Mouse (Mus musculus): ENCODE measurements around the gene Exosc10. TPM values are rescaled to one million over a fixed set of nuclear protein-coding genes. Genes with fewer than 3 reads are reported as not detected.

The Exosc10 gene
- polyA plus RNA-seq, 1 experiment: 53.7 TPM

GRCm38 (mm10) chr4:148549106-148549505, 9.1 kb upstream of the Exosc10 start:
- no peak overlapping the region for H3ac ChIP-seq (ENCODE audit: control insufficient read depth, insufficient read length, low read depth)
- no peaks in the 10 kb centered on the region for H3K79me3 ChIP-seq (ENCODE audit: low read depth)
- H3K27me3 ChIP-seq (ENCODE audit: control insufficient read depth, insufficient read depth, insufficient read length): no peaks in the 10 kb centered on the region
- H3K36me3 ChIP-seq (ENCODE audit: control insufficient read depth, insufficient read depth): peaks cover 30% of the 10 kb centered on the region
- TF ChIP-seq USF1 (IDR thresholded peaks at IDR 0.05; ENCODE audit: low read depth): no peak
- TF ChIP-seq CEBPB (IDR thresholded peaks at IDR 0.05; ENCODE audit: low read depth): no peak
- TF ChIP-seq MAX (IDR thresholded peaks at IDR 0.05): no peak
- TF ChIP-seq MYOD1 (IDR thresholded peaks at IDR 0.05; ENCODE audit: control insufficient read depth, insufficient read length, low read depth): no peak
- TF ChIP-seq CTCF (IDR thresholded peaks at IDR 0.05; ENCODE audit: control insufficient read depth, insufficient read depth, insufficient read length): no peak
- no peak for TF ChIP-seq FOSL1 (IDR thresholded peaks at IDR 0.05; ENCODE audit: insufficient read depth, low read length, poor library complexity, severe bottlenecking)
- TF ChIP-seq MYOG (IDR thresholded peaks at IDR 0.05; ENCODE audit: control insufficient read depth, extremely low read depth, insufficient read length): no peak
- no peak overlapping the region for H3K4me3 ChIP-seq (ENCODE audit: insufficient read depth, poor library complexity, severe bottlenecking)
- no peaks in the 10 kb centered on the region for H3K79me2 ChIP-seq (ENCODE audit: control insufficient read depth, insufficient read depth)

- peaks cover 8% of the 10 kb centered on the region for H3K79me3 ChIP-seq (ENCODE audit: low read depth)
- peaks cover 24% of the 10 kb centered on the region for H3K79me2 ChIP-seq (ENCODE audit: control insufficient read depth, insufficient read depth)
- TF ChIP-seq CTCF (IDR thresholded peaks at IDR 0.05; ENCODE audit: control insufficient read depth, insufficient read depth, insufficient read length) (no peak), FOSL1 (IDR thresholded peaks at IDR 0.05; ENCODE audit: insufficient read depth, low read length, poor library complexity, severe bottlenecking) (no peak), MYOG (IDR thresholded peaks at IDR 0.05; ENCODE audit: control insufficient read depth, extremely low read depth, insufficient read length) (no peak), USF1 (IDR thresholded peaks at IDR 0.05; ENCODE audit: low read depth) (no peak), MAX (IDR thresholded peaks at IDR 0.05) (no peak), CEBPB (IDR thresholded peaks at IDR 0.05; ENCODE audit: low read depth) (no peak), MYOD1 (IDR thresholded peaks at IDR 0.05; ENCODE audit: control insufficient read depth, insufficient read length, low read depth) (no peak)
- H3ac ChIP-seq (ENCODE audit: control insufficient read depth, insufficient read length, low read depth): no peak overlapping the region
- peak overlapping the region; percentile 55 for H3K4me3 ChIP-seq (ENCODE audit: insufficient read depth, poor library complexity, severe bottlenecking)
- no peaks in the 10 kb centered on the region for H3K27me3 ChIP-seq (ENCODE audit: control insufficient read depth, insufficient read depth, insufficient read length)
- H3K36me3 ChIP-seq (ENCODE audit: control insufficient read depth, insufficient read depth): peaks cover 34% of the 10 kb centered on the region
Measured at GRCm38 (mm10) chr4:148557766-148558165, 463 bp upstream of the Exosc10 start.

- no peak overlapping the region for H3K4me3 ChIP-seq (ENCODE audit: insufficient read depth, poor library complexity, severe bottlenecking)
- H3K79me3 ChIP-seq (ENCODE audit: low read depth): peaks cover 8% of the 10 kb centered on the region
- H3K27me3 ChIP-seq (ENCODE audit: control insufficient read depth, insufficient read depth, insufficient read length): no peaks in the 10 kb centered on the region
- peaks cover 69% of the 10 kb centered on the region for H3K36me3 ChIP-seq (ENCODE audit: control insufficient read depth, insufficient read depth)
- peaks cover 24% of the 10 kb centered on the region for H3K79me2 ChIP-seq (ENCODE audit: control insufficient read depth, insufficient read depth)
- no peak overlapping the region for H3ac ChIP-seq (ENCODE audit: control insufficient read depth, insufficient read length, low read depth)
- TF ChIP-seq MYOD1 (IDR thresholded peaks at IDR 0.05; ENCODE audit: control insufficient read depth, insufficient read length, low read depth) (no peak), CTCF (IDR thresholded peaks at IDR 0.05; ENCODE audit: control insufficient read depth, insufficient read depth, insufficient read length) (no peak), CEBPB (IDR thresholded peaks at IDR 0.05; ENCODE audit: low read depth) (no peak), MAX (IDR thresholded peaks at IDR 0.05) (no peak), USF1 (IDR thresholded peaks at IDR 0.05; ENCODE audit: low read depth) (no peak), MYOG (IDR thresholded peaks at IDR 0.05; ENCODE audit: control insufficient read depth, extremely low read depth, insufficient read length) (no peak), FOSL1 (IDR thresholded peaks at IDR 0.05; ENCODE audit: insufficient read depth, low read length, poor library complexity, severe bottlenecking) (no peak)
Measured at GRCm38 (mm10) chr4:148562676-148563075, 4.4 kb downstream of the Exosc10 start.

GRCm38 (mm10) chr4:148563595-148563994, 5.4 kb downstream of the Exosc10 start:
- Histone ChIP-seq H3K27me3 (ENCODE audit: control insufficient read depth, insufficient read depth, insufficient read length) (no peaks in the 10 kb centered on the region), H3K4me3 (ENCODE audit: insufficient read depth, poor library complexity, severe bottlenecking) (no peak overlapping the region), H3K79me3 (ENCODE audit: low read depth) (peaks cover 8% of the 10 kb centered on the region), H3K36me3 (ENCODE audit: control insufficient read depth, insufficient read depth) (peaks cover 74% of the 10 kb centered on the region), H3ac (ENCODE audit: control insufficient read depth, insufficient read length, low read depth) (no peak overlapping the region), H3K79me2 (ENCODE audit: control insufficient read depth, insufficient read depth) (peaks cover 23% of the 10 kb centered on the region)
- no peak for TF ChIP-seq MYOD1 (IDR thresholded peaks at IDR 0.05; ENCODE audit: control insufficient read depth, insufficient read length, low read depth)
- no peak for TF ChIP-seq MAX (IDR thresholded peaks at IDR 0.05)
- TF ChIP-seq CTCF (IDR thresholded peaks at IDR 0.05; ENCODE audit: control insufficient read depth, insufficient read depth, insufficient read length): no peak
- no peak for TF ChIP-seq USF1 (IDR thresholded peaks at IDR 0.05; ENCODE audit: low read depth)
- TF ChIP-seq CEBPB (IDR thresholded peaks at IDR 0.05; ENCODE audit: low read depth): no peak
- TF ChIP-seq FOSL1 (IDR thresholded peaks at IDR 0.05; ENCODE audit: insufficient read depth, low read length, poor library complexity, severe bottlenecking): no peak
- TF ChIP-seq MYOG (IDR thresholded peaks at IDR 0.05; ENCODE audit: control insufficient read depth, extremely low read depth, insufficient read length): no peak

GRCm38 (mm10) chr4:148570138-148570537, 11.9 kb downstream of the Exosc10 start:
- Histone ChIP-seq H3K79me3 (ENCODE audit: low read depth) (no peaks in the 10 kb centered on the region), H3K4me3 (ENCODE audit: insufficient read depth, poor library complexity, severe bottlenecking) (no peak overlapping the region), H3K27me3 (ENCODE audit: control insufficient read depth, insufficient read depth, insufficient read length) (no peaks in the 10 kb centered on the region), H3ac (ENCODE audit: control insufficient read depth, insufficient read length, low read depth) (no peak overlapping the region), H3K79me2 (ENCODE audit: control insufficient read depth, insufficient read depth) (no peaks in the 10 kb centered on the region), H3K36me3 (ENCODE audit: control insufficient read depth, insufficient read depth) (peaks cover 79% of the 10 kb centered on the region)
- TF ChIP-seq CTCF (IDR thresholded peaks at IDR 0.05; ENCODE audit: control insufficient read depth, insufficient read depth, insufficient read length) (no peak), USF1 (IDR thresholded peaks at IDR 0.05; ENCODE audit: low read depth) (no peak), MYOG (IDR thresholded peaks at IDR 0.05; ENCODE audit: control insufficient read depth, extremely low read depth, insufficient read length) (no peak), FOSL1 (IDR thresholded peaks at IDR 0.05; ENCODE audit: insufficient read depth, low read length, poor library complexity, severe bottlenecking) (no peak), MAX (IDR thresholded peaks at IDR 0.05) (no peak), CEBPB (IDR thresholded peaks at IDR 0.05; ENCODE audit: low read depth) (no peak), MYOD1 (IDR thresholded peaks at IDR 0.05; ENCODE audit: control insufficient read depth, insufficient read length, low read depth) (no peak)
